ENCODE assay signal across 9 mouse cellular contexts in genomic region chr17:28224615-28225014, GRCm38 (mm10). TPM values are rescaled to one million over a fixed set of nuclear protein-coding genes. Genes with fewer than 3 reads are reported as not detected.
DNase-seq lines count a peak whose midpoint lies in the region; ATAC-seq and TF ChIP-seq lines count a peak whose summit lies in the region.
"Had no signal": no experiment of that assay in that cellular context is flagged by ENCODE, and none has a peak within 500 bp of the region (broad histone marks: within the 10 kb centered on the region; RNA-seq: fewer than 3 reads in every experiment).

No protein-coding gene starts in this region.

- no peak overlapping the region for H3K9ac ChIP-seq in liver, embryonic 13.5 days
- no peak overlapping the region for H3K9ac ChIP-seq in liver, embryonic 11.5 days (ENCODE audit: low read depth, low read length)

- peak overlapping the region; percentile 70; the same call in 1 of the 2 replicates for H3K4me3 ChIP-seq in heart, embryonic 10.5 days
- no peak overlapping the region for H3K4me3 ChIP-seq in liver, embryonic 13.5 days (replicated peaks)
- no peak overlapping the region for H3K4me3 ChIP-seq in liver, embryonic 11.5 days (ENCODE audit: low read depth, low read length)
- H3K4me3 ChIP-seq in small intestine, adult 2 months (ENCODE audit: low read depth, low read length): no peak overlapping the region

- TF ChIP-seq POLR2A in small intestine, adult 2 months (IDR thresholded peaks at IDR 0.05; ENCODE audit: low read depth, low read length): no peak

- no peaks in the 10 kb centered on the region for H3K9me3 ChIP-seq in heart, embryonic 10.5 days
- no peaks in the 10 kb centered on the region for H3K9me3 ChIP-seq in liver, embryonic 13.5 days (replicated peaks)
- no peaks in the 10 kb centered on the region for H3K9me3 ChIP-seq in liver, embryonic 11.5 days (ENCODE audit: control insufficient read depth, low read length)
- H3K9me3 ChIP-seq: limb, embryonic 13.5 days; neural tube, embryonic 13.5 days had no signal

- H3K4me1 ChIP-seq in heart, embryonic 10.5 days: peaks cover 35% of the 10 kb centered on the region
- peaks cover 49% of the 10 kb centered on the region for H3K4me1 ChIP-seq in liver, embryonic 13.5 days (replicated peaks)
- peaks cover 26% of the 10 kb centered on the region for H3K4me1 ChIP-seq in liver, embryonic 11.5 days (replicated peaks; ENCODE audit: control insufficient read depth, insufficient read depth, low read length)
- H3K4me1 ChIP-seq in small intestine, adult 2 months (ENCODE audit: control insufficient read depth, insufficient read depth, insufficient read length, low read length): peaks cover 42% of the 10 kb centered on the region

- no peaks in the 10 kb centered on the region for H3K36me3 ChIP-seq in heart, embryonic 10.5 days
- peaks cover 25% of the 10 kb centered on the region; the same call in 1 of the 2 replicates for H3K36me3 ChIP-seq in liver, embryonic 13.5 days
- H3K36me3 ChIP-seq in liver, embryonic 11.5 days (ENCODE audit: control insufficient read depth, insufficient read depth, low read length): peaks cover 8% of the 10 kb centered on the region; the same call in 1 of the 2 replicates
- no peaks in the 10 kb centered on the region for H3K36me3 ChIP-seq in small intestine, adult 2 months (ENCODE audit: control insufficient read depth, insufficient read depth, low read length)
- H3K36me3 ChIP-seq: neural tube, embryonic 13.5 days had no signal

- WGBS in heart, embryonic 10.5 days: 84% methylated on average over 10 of the region's 10 CpGs
- 89% methylated on average over 10 of the region's 10 CpGs for WGBS in liver, embryonic 13.5 days (ENCODE audit: insufficient replicate concordance)
- whole genome bisulfite sequencing in liver, embryonic 11.5 days: 89% methylated on average over 10 of the region's 10 CpGs
- WGBS in small intestine, adult 2 months: 81% methylated on average over 10 of the region's 10 CpGs

- no peak for TF ChIP-seq CTCF in small intestine, adult 2 months (IDR thresholded peaks at IDR 0.05; ENCODE audit: extremely low read depth, insufficient read length, insufficient replicate concordance, low read depth, low read length)

- no peak overlapping the region for H3K27ac ChIP-seq in heart, embryonic 10.5 days
- H3K27ac ChIP-seq in liver, embryonic 13.5 days: peak overlapping the region; percentile 6; the same call in 1 of the 2 replicates
- no peak overlapping the region for H3K27ac ChIP-seq in liver, embryonic 11.5 days (ENCODE audit: low read depth, low read length)
- H3K27ac ChIP-seq in small intestine, adult 2 months (ENCODE audit: insufficient read depth, low read depth, low read length): 0 out of 2 replicates have a peak overlapping the region, but pooled peaks have one; percentile 26

- ATAC-seq in liver, embryonic 13.5 days (ENCODE audit: low read depth): no peak
- ATAC-seq in liver, embryonic 11.5 days (replicated peaks; ENCODE audit: low FRiP score): no peak

- intact Hi-C loops in heart, postnatal 14 days (cut with DNase I): loop anchor here (5.0 kb wide), 2 partner anchors 38 to 143 kb away; partner anchors contain the start of gene Tulp1

- peaks cover 11% of the 10 kb centered on the region; the same call in 1 of the 2 replicates for H3K27me3 ChIP-seq in heart, embryonic 10.5 days (ENCODE audit: insufficient read depth, poor library complexity, severe bottlenecking)
- H3K27me3 ChIP-seq in liver, embryonic 13.5 days: no peaks in the 10 kb centered on the region
- H3K27me3 ChIP-seq in liver, embryonic 11.5 days (replicated peaks; ENCODE audit: control insufficient read depth, insufficient read depth, low read length): no peaks in the 10 kb centered on the region
- no peaks in the 10 kb centered on the region for H3K27me3 ChIP-seq in small intestine, adult 2 months (ENCODE audit: control insufficient read depth, insufficient read depth, low read length)
- H3K27me3 ChIP-seq: limb, embryonic 13.5 days had no signal

- peak overlapping the region; percentile 93; the same call in 1 of the 2 replicates for H3K4me2 ChIP-seq in liver, embryonic 13.5 days
- H3K4me2 ChIP-seq in liver, embryonic 11.5 days: no peak overlapping the region

- no peak for DNase-seq in heart, embryonic 10.5 days (ENCODE audit: low spot score)
- DNase-seq in heart, postnatal 4 days: no peak
- DNase-seq in liver, embryonic 13.5 days: no peak
- DNase-seq in liver, embryonic 11.5 days (ENCODE audit: low spot score): no peak
- peak; percentile 82 for DNase-seq in fat pad, adult 2 months (ENCODE audit: extremely low read depth, low read depth, low spot score)
- DNase-seq in heart, postnatal 14 days: no peak

RNA-seq across cellular contexts. Expression of gene Ppard, which starts 7.9 kb away (rescaled TPM):
- polyA plus RNA-seq in heart, embryonic 10.5 days (2016; fragmentation: Nextera tagmentation; extraction: Ambion mirVana): 0.87 and 1.2 TPM in 2 replicates
- total RNA-seq in heart, postnatal 4 days (2021): 10 to 100 TPM; 21.9 to 22.3 TPM
- 1.3 and 1.4 TPM in 2 replicates for polyA plus RNA-seq in liver, embryonic 13.5 days (2015; fragmentation: Nextera tagmentation; extraction: Ambion mirVana)
- 1.6 and 2.3 TPM in 2 replicates for polyA plus RNA-seq in liver, embryonic 11.5 days (2014; fragmentation: Nextera tagmentation; extraction: Ambion mirVana)
- 118 and 203 TPM in 2 replicates for polyA plus RNA-seq in small intestine, adult 2 months (2012; rRNA removed)
- total RNA-seq in heart, postnatal 14 days (2021): 10 to 100 TPM; 37.7 to 39.4 TPM

RNA-seq across cellular contexts. Expression of gene Def6, which starts 17.0 kb away (rescaled TPM):
- 3.2 and 5.2 TPM in 2 replicates for polyA plus RNA-seq in heart, embryonic 10.5 days (2016; fragmentation: Nextera tagmentation; extraction: Ambion mirVana)
- total RNA-seq in heart, postnatal 4 days (2021): 1 to 10 TPM; 2.8 to 3.3 TPM
- polyA plus RNA-seq in liver, embryonic 13.5 days (2015; fragmentation: Nextera tagmentation; extraction: Ambion mirVana): 14.6 and 14.8 TPM in 2 replicates
- polyA plus RNA-seq in liver, embryonic 11.5 days (2014; fragmentation: Nextera tagmentation; extraction: Ambion mirVana): 24.1 and 27.3 TPM in 2 replicates
- polyA plus RNA-seq in small intestine, adult 2 months (2012; rRNA removed): 4.0 and 7.0 TPM in 2 replicates
- total RNA-seq in heart, postnatal 14 days (2021): 1 to 10 TPM; 4.7 to 7.1 TPM

RNA-seq across cellular contexts. Expression of gene Zfp523, which starts 47.7 kb away (rescaled TPM):
- 28.1 and 34.2 TPM in 2 replicates for polyA plus RNA-seq in heart, embryonic 10.5 days (2016; fragmentation: Nextera tagmentation; extraction: Ambion mirVana)
- 10 to 100 TPM; 29.2 to 32.8 TPM for total RNA-seq in heart, postnatal 4 days (2021)
- polyA plus RNA-seq in liver, embryonic 13.5 days (2015; fragmentation: Nextera tagmentation; extraction: Ambion mirVana): 5.6 and 5.9 TPM in 2 replicates
- 13.3 and 14.6 TPM in 2 replicates for polyA plus RNA-seq in liver, embryonic 11.5 days (2014; fragmentation: Nextera tagmentation; extraction: Ambion mirVana)
- polyA plus RNA-seq in small intestine, adult 2 months (2012; rRNA removed): 27.4 and 39.8 TPM in 2 replicates
- 10 to 100 TPM; 16.6 to 17.0 TPM for total RNA-seq in heart, postnatal 14 days (2021)

Comparison
In these comparisons a context has a peak if more than half of its experiments do, and no peak if none do; other contexts are left out.
1. H3K27ac ChIP-seq: peak in liver, embryonic 13.5 days (single experiment) and small intestine, adult 2 months (single experiment); none in heart, embryonic 10.5 days (single experiment) and liver, embryonic 11.5 days (single experiment).
2. RNA of gene Ppard, which starts 7.9 kb away (polyA plus RNA-seq): 118 to 203 TPM in small intestine, adult 2 months; 1.6 to 2.3 TPM in liver, embryonic 11.5 days, 1.3 to 1.4 TPM in liver, embryonic 13.5 days and 0.87 to 1.2 TPM in heart, embryonic 10.5 days; every median in the first group is over 10 times any median in the second.